Mouse (Mus musculus) frontal cortex, postnatal 36 days (tissue): ENCODE measurements at regions not wholly inside any gene's neighbourhood (a gene's known extent, or its start where the extent isn't known, plus 50 kb on each side); places are given as distances from the start of the nearest gene placed in this dataset.
"Not testable (repeated sequence)": the region's sequence is repeated elsewhere in the genome, so short reads cannot be mapped to it uniquely, and the experiment has no call there.

Experiments
- DNase-seq, 2 experiments: peaks; one replicate each; pipeline ENCODE4 v3.0.0; 2022; ENCODE audit warnings: low spot score in 2 of 2

DNA sequence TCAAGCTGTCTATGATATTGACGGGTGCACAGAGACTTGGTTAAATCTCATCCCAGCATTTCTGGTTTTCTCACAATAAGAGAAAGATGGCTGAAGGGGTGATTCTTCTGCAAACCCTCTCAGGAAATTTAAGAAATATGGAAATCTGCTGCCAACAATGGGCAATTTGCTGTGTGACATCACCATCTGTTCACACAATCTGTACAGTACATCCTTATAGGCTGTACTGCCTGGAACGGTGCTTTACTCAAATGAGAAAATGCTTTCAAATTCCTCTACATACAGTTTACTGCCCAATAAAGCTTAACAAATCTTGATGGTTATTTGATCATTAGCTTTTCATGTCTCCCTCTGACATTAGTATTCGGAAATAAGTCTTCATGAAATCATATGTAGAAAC lies 172.4 kb upstream of the Hsf2 start:
- no peak for DNase-seq

- peak in 1 of 2 experiments; percentile 5 for DNase-seq
Measured at GRCm38 (mm10) chr10:57317067-57317466, 169.1 kb upstream of the Hsf2 start.

DNA sequence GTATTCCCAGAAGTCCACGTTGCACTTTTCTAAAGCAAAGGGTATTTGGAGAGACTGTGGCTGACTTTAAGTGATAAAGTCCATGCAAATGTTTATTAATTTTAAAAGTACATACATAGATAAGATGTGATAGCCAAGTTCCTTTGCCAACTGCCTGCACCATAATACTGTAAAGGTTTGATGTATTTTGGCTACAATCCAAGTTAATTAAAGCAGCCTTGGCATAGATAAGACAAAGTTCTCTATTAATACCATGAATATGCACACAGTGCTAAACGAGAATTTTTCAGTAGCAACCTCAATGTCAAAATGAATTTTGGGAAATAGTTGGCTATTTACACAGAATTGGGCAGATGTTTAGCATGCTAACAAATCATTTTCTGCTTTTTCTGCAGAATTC lies 167.0 kb upstream of the Hsf2 start:
- no peak for DNase-seq

- no peak for DNase-seq
Measured at GRCm38 (mm10) chr10:57322717-57323424, 163.3 kb upstream of the Hsf2 start.

- DNase-seq, result no peak
Measured at GRCm38 (mm10) chr10:57324226-57324625, 162.0 kb upstream of the Hsf2 start.

GRCm38 (mm10) chr10:57362781-57363180 lies 123.4 kb upstream of the Hsf2 start:
- not testable (repeated sequence) for DNase-seq
